Mouse (Mus musculus): ENCODE measurements around the gene Etv1. TPM values are rescaled to one million over a fixed set of nuclear protein-coding genes. Genes with fewer than 3 reads are reported as not detected.
A peak's percentile ranks its signal among the peaks of the same experiment; 100 is the strongest.

Gene Etv1
- polyA plus RNA-seq, 2 experiments = 10.6 to 22.1 TPM

DNA sequence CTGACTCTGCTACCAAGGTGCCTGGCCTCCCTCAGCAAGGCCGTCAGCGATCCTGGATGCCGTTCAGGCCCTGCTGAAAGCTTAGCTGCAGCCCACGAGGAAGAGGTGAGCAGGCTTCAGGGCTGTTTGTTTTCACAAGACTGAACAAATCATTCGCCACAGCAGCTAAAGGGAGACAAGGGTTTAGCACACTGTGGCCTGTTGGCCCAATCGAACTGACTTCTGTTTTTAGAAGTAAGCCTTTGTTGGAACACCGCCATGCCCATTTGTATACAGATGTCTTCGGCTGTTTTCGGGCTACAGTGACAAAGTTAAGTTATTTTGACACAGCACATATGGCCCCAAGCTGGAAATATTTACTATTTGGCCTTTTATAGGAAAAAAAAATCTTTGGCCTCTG, 127.6 kb downstream of the Etv1 start:
- TF ChIP-seq POLR2A (IDR thresholded peaks at IDR 0.05; ENCODE audit: borderline replicate concordance, extremely low read depth, insufficient read depth, insufficient read length) = no peak
- no peaks in the 10 kb centered on the region for H3K4me1 ChIP-seq (ENCODE audit: control insufficient read depth, insufficient read depth, low read length)
- no peak overlapping the region for H3K27ac ChIP-seq (replicated peaks; ENCODE audit: low read depth, low read length)
- H3K27me3 ChIP-seq (ENCODE audit: control insufficient read depth, insufficient read depth, low read length) = no peaks in the 10 kb centered on the region
- H3K4me2 ChIP-seq (replicated peaks; ENCODE audit: low read depth, low read length, severe bottlenecking) = no peak overlapping the region
- H3K4me3 ChIP-seq (replicated peaks; ENCODE audit: low read length) = no peak overlapping the region
- ATAC-seq (ENCODE audit: low FRiP score, low read depth) (no peak), DNase-seq (ENCODE audit: low spot score) (peak; percentile 27)
- 54% methylated on average over 9 of the region's 9 CpGs for WGBS
- H3K9me3 ChIP-seq (ENCODE audit: control insufficient read depth, low read length) = no peaks in the 10 kb centered on the region
- H3K36me3 ChIP-seq (ENCODE audit: control insufficient read depth, insufficient read depth, low read length) = no peaks in the 10 kb centered on the region
- H3K9ac ChIP-seq (ENCODE audit: low read depth, low read length, severe bottlenecking) = no peak overlapping the region

DNA sequence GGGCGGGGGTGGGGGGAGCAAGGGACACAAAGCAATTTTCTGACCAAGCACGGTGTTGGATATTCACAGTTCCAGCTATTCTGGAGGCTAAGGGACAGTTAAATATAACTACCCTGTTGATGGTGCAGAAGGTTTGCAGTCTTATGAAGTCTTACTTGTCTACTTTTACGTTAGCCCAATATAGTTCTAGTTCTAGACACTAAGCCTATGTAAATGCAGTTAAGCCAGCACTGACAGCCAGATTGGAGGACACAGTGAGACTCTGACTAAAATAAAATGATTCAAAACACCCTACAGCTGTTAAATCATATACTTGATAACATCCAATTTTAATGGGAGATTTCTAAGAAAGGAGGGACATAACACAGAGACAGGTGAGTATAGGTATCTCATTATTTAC, 129.8 kb downstream of the Etv1 start:
- DNase-seq (ENCODE audit: low spot score) = no peak
- H3K4me2 ChIP-seq (replicated peaks; ENCODE audit: low read depth, low read length, severe bottlenecking) = no peak overlapping the region
- no peak for ATAC-seq (ENCODE audit: low FRiP score, low read depth)
- 90% methylated on average over 3 of the region's 3 CpGs for WGBS
- no peaks in the 10 kb centered on the region for H3K9me3 ChIP-seq (ENCODE audit: control insufficient read depth, low read length)
- no peaks in the 10 kb centered on the region for H3K36me3 ChIP-seq (ENCODE audit: control insufficient read depth, insufficient read depth, low read length)
- no peak overlapping the region for H3K9ac ChIP-seq (ENCODE audit: low read depth, low read length, severe bottlenecking)
- no peak for TF ChIP-seq POLR2A (IDR thresholded peaks at IDR 0.05; ENCODE audit: borderline replicate concordance, extremely low read depth, insufficient read depth, insufficient read length)
- H3K4me1 ChIP-seq (ENCODE audit: control insufficient read depth, insufficient read depth, low read length) = no peaks in the 10 kb centered on the region
- H3K27me3 ChIP-seq (ENCODE audit: control insufficient read depth, insufficient read depth, low read length) = no peaks in the 10 kb centered on the region
- no peak overlapping the region for H3K4me3 ChIP-seq (replicated peaks; ENCODE audit: low read length)
- H3K27ac ChIP-seq (replicated peaks; ENCODE audit: low read depth, low read length) = no peak overlapping the region

All from limb, embryonic 14.5 days (tissue).